Mouse (Mus musculus): ENCODE data around the gene Txnrd1.

Gene Txnrd1

DNA sequence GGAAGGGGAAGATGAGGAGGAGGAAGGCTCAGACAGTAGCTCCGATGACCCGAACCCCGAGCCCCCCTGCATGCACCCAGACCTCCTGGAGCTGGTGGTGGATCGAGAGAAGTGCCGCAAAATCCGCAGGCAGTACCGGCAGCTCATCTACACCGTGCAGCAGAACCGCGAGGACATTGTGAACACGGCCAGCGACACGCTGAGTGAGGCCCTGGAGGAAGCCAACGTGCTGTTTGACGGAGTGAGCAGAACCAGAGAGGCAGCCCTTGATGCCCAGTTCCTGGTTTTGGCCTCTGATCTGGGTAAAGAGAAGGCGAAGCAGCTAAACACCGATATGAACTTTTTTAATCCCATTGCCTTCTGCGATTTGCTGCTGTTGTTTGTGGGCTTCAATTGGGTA is 33.1 kb downstream of the Txnrd1 start:
- peak; percentile 22 to 23 for DNase-seq

DNA sequence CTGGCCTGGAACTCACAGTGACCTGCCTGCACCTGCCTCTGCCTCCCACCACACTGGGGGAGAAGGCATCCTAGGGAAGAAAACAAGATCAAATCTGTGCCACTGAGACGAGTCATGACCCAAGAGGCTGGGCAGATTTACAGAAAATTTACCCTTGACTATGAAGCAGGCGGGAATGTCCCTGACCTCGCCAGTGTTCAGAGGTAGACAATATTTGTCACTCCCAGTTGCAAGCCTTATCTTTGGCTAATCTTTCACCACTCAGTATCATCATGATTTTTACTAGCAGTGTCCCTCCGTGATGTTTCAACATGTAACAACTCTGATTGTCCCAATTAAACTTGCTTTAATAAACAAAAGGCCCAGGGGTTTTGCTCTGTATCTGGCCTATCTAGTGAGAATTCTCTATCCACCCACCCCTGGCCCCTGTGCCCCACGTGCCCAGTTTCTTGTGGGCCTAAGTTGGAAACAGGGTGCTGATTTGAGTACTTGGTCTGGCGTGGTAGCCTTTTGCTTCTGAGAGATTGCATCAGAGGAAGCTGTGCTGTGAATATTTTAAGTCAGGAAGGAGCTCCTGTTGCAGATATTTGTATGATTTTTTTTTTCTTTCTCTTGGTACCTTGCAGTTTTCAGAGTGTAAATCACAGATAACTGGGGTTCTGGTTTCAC is 34.8 kb downstream of the Txnrd1 start:
- no peak for DNase-seq

DNA sequence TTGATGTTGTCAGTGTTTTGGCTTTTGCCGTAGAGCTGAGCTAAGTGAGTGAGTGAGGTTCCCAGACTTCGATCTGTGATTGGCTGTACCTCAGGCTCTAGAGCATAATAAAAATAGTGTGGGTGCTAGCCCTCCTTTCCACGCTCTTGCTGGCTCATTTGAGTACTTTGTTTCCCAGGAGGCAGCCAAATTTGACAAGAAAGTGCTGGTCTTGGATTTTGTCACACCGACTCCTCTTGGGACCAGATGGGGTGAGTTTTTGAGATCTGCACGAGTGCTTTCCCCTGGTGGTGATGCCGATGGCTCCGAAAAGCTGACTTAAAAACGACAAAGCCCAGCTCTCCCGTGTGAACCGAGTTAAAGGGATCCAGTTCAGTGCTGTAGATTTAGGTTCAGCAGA is 41.7 kb downstream of the Txnrd1 start:
- DNase-seq = no peak

DNA sequence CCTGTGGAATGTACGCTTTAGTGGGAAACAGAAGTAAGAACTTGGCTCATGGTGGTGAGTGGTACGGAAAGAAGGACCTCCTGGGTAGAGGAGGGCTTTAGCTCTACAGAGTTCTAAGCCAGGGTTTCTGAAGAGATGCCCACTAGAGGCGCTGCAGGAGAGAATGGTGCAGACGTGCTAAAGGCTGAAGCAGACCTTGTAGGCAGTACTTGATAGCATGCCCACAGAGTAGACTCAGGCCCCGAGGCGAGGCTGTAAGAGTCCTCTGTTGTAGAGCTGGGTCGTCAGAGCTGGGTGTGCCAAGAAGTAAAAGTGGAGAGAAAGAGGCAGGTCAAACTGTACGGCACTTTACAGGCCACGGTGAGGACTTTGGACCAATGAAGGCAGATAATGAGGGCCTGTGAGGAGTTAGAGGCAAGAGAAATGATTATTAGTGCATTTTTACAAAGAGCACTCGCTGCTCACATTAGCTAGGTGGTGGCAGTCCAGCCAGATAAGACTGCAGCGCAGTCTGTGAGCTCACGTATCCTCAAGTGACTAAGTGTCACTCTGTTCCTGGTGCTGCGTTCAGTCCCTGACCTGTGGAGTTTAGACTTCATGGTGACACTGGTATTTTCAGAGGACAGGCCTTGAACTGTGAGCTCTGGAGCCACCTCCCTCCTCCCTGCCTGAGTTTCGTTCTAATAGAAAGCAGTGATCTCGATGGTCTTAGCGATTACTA is 42.5 kb downstream of the Txnrd1 start:
- peak; percentile 60 to 62 for DNase-seq

DNA sequence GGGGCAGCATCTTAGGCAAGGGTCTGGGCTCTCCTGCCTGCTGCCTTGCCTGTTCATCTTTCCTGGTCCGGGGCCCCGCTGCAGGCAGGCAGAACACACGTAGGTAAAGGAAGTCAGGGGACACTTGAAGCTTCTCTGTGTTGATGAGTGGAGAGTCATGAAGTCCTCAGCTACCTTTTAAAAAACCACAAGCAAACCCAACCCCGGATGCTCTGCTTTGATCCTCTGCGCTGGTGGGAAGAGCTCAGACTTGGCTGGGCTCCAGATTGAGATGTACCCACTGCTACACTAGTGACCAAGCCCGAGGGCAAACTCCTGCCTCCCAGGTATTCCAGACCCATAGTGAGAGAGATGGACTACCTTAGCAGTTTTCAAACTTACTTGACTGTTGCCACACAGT is 53.6 kb downstream of the Txnrd1 start:
- no peak for DNase-seq

DNA sequence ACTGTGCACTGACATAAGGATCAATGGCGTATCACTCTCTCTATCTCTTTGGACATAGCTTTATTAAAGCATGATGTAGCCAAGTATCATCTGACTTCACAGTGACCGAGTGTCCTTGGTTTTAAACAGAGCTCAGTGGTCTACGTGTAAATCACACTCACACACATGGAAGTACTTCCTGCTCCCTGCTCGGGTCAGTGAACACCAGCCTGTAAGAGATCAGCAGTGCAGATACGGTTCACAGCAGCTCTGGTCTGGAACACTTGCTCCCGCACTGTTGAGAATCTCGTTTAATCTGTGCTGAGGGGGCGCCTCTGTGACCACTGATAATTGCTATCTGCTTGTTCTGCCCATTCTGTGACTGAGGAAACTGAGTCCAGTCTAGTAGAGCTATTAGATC is 54.8 kb downstream of the Txnrd1 start:
- no peak for DNase-seq

DNA sequence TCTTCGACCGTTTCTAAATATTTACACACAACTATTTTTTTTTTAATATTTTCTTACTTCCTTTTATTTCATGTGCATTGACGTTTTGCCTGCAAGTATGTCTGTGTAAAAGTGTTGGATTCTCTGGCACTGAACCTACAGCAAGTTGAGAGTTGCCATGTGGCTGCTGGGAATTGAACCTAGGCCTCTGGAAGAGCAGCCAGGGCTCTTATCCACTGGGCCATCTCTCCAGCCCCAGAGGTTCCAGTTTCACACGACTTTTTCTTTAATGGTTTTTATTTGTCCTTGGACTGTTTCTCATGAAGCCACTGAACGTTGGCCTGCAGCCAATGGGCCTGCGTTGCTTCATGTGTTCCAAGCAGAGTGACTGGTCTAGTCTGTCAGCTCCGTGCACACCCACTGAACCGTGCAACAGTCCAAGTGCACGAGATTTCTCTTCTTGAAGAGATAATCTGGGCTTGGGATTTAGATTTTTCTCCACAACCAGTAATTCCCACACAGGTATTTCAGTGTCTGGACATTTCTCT is 55.8 kb downstream of the Txnrd1 start:
- DNase-seq = peak; percentile 66 to 69

DNA sequence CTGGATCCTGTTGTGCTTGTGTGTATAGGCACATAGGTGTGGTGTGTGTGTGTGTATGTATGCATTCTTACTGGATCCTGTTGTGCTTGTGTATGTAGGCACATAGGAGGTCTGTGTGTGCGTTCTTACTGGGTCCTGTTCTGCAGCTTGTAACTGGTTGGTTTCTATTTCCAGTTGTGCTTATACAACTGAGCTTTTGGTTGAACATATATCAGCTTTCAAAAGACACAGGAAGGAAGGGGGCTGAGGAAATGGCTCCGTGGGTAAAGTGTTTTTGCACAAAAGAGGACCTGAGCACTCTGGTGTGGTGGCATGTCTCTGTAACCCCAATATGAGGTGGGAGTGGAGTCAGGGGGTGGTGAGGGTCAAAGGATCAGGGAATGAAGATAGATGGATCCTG is 57.2 kb downstream of the Txnrd1 start:
- no peak for DNase-seq

DNA sequence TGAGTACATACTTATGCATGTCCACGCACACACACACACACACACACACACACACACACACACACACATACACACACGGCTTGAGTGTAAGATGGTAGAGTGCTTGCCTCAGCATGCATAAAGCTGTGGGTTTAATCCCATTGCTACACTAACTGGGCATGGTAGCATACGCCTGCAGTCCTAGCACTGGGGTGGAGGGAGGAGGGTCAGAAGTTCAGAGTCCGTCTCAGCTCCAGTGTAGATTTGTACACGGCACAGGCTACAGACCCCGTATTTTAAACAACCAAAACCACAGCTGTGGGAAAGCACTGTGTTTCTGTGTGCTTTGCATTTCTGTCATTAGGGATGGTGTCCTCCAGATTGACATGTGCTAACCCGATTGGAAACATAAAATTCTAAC is 57.7 kb downstream of the Txnrd1 start:
- no peak for DNase-seq

DNA sequence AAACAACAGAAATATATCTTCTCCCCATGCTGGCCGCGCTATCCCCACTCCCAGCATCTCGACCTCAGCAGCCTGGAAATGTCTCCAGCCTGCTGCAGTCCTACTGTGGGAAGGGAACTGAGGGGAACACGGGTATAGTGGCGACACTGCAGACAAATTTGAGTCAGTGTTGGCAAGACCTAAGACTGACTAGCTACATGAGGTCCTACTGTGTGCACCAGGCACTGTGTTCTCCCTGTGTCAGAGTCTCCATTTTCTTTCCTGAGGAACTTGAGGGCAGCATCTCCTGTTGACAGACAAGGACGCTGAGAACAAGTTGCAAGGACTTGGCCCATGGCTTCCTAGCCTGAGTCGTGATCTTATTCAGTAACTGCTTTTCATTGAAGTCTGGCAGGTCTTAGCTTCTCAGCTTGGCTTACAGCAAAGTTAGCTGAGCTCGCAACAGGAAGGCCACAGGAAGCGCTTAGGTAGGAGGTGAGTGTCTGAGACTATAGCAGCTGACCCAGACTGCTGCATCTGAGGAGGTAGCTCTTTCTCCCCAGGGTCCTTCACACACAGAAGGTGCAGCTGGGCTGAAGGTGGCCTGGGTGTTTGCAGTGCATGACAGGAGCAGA is 58.8 kb downstream of the Txnrd1 start:
- no peak for DNase-seq

DNA sequence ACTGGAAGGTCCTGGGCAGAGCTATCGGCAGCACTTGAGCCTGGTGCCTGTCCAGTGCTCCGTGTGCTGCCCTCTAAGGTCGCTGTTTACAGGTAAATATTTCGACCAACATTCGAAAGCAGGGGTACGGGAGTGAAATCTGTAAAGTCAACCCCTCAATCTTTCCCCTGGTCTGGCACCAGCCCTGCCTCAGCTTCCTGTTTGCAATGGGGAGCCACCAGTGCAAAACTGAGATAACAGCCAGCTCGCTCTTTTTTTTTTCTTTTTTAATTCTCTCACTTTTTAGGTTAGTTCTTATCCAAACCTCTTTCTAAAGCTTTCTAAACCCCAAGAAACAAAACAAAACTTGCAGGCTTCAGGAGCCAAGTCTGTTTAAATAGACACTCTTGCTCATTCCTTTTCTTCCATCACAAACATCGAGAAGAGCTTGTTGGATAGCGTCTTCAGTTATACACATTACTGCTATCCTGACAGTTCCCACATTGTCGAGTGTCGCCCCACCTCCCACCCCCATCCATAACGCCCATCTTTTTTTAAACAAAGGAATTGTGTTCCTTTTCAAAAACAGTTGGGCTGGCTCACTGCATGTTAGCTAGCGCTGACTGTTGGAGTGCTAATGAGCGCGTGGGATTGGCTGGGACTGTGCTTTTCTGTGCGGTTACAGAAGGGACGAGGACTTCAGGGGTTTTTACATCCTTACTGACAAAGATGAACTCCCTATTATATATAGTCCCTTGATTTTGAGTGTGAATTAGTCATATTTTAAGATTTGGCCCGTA is 60.3 kb downstream of the Txnrd1 start:
- DNase-seq = no peak

DNA sequence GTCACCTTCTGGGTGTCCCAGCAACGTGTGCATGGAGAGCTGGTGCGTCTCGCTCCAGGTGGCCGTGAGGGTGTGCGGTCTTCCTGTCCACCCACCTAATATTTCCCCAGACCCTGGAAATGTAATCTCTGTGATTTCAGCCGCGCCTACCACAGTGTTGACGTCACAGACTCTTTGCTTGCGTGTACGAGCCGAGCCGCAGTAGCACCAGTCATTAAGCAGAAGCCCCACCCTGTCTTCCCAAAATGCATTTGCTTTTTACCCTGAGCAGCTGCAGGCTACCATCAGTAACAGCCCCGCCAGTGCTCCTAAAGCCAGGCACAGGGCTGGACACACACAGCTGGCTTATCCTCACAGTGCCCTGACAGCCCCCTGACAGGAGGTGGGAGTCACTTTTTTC is 64.2 kb downstream of the Txnrd1 start:
- no peak for DNase-seq

DNA sequence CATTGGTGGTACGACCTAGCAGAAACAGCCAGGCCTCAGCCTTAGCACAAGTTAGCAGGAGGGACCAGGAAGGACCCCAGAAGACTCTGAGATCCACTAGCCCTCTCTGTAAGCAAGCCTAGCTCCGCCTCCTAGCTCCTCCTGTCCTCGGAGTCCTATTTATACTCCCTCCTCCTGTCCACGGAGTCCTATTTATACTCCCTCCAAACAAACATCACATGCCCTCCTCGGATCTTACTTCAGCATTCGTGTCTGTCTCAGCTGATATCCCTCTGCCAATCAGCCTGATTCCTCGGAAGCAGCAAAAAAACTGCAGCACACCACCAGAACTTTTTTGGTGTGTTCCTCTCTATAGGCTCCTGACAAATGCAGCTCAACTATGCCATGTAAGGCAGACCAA is 65.1 kb downstream of the Txnrd1 start:
- no peak for DNase-seq

DNA sequence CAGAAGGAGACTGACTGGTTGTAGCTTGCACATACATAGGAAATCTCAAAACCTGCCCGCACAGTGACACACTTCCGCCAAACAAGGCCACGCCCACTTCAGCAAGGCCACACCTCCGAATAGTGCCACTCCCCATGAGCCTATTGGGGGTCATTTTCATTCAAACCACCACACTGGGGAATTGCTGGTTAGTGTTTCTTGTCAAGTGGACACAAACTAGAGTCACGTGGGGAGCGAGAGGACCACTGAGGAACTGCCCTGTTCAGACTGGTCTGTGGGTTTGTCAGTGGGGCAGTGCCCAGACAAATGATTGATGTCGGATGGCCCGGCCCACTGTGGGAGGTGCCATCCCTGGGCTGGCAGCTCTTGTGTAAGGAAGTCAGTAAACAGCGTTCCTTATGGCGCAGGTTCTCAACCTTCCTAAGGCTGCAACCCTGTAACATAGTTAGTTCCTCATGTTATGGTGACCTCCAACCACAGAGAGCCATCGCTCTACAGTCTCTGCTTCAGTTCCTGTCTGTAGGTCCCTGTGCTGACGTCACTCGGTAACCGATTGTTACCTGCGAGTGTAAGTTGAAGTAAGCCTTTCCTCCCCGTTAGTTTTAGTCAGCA is 66.2 kb downstream of the Txnrd1 start:
- DNase-seq = no peak

DNA sequence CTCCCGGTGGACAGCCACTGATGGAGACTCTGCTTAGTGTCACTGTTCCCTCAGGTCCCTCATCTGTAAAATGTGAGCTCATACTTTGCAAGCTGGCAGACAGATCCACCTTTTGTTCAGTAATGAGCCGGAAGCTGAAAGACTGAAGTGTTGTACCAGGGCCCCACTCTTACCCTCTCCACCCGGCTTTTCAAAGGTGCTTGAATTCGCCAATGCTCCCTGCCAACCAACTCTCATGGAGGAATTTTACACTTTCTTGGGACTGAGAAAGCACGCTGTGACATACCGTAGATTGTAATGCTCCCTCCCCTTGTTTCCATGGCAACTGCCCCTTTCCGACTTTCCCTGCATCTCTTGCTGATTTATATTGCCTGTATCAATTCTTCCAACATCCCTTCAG is 66.8 kb downstream of the Txnrd1 start:
- DNase-seq = no peak

DNA sequence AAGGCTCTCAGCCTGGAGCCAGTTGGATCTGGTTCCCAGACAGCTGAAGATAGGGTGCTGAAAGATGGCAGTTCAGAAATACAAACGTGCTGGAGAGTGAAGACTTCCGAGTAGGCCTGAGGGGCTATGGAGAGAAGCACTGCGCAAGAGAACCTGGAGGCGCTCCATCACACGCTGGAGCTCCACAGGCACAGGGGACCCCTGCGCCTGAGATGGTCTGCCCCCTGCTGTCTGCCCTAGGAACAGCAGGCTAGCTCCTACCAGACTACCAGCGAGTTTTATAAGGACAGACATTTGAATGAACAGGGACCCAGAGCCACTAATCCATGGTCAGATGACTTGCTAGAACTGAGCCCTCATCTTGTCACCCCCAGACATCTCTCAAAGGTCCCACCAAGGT is 67.7 kb downstream of the Txnrd1 start:
- peak; percentile 92 for DNase-seq

DNA sequence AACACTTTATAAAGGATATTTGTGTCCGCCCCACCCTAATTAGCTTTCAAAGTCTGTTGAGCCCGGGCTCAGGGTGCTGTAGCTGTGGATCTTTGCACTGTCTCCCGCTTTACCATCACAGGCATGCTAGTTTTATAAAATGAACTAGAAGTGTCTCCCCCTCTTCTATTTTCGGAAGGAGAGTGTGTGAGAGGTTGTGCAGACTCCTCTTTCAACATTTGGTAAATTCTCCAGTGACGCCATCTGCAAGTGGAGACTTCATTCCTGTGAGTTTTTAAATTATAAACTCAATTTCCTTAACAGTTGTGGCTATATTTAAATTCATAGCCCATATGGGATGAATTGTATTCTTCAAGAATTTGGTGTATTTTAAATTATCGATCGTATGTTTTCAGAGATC is 74.8 kb downstream of the Txnrd1 start:
- no peak for DNase-seq

DNA sequence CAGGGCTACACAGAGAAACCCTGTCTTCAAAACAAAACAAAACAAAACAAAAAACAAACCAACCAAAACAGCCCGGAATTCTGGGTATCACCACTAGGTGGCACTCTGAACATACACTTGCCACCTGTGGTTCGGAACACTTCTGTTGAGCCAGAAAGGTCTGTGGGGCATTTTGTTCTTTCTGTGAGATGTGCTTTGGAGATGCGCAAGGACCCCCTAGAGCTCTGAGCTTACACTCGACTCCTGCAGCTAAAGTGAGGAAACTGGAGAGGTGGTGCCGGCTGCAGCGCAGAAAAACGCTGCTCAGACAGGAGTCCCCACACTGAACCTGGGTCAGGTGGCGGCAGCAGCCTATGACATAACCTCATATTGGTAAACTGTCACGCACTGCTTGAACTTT is 75.6 kb downstream of the Txnrd1 start:
- peak; percentile 78 to 85 for DNase-seq

DNA sequence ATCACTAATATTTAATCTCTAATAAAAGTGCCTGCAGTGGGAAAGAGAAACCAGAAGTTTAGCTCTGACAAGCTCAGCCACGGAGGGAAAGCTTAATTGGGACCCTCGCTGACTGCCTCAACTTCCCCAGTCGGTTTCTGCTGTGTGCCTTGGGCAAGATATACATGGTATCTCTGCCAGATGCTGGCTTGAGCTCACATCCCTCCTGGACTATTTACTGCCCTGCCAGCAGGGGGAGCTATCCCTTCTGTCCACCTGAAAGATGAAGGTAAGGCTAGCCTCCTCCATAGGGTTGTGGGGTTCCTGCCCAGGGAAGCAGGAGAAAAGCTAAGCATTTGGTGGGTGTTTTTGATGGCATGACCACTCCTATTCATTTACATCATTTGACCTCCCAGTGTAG is 76.4 kb downstream of the Txnrd1 start:
- DNase-seq = peak; percentile 33 to 40

DNA sequence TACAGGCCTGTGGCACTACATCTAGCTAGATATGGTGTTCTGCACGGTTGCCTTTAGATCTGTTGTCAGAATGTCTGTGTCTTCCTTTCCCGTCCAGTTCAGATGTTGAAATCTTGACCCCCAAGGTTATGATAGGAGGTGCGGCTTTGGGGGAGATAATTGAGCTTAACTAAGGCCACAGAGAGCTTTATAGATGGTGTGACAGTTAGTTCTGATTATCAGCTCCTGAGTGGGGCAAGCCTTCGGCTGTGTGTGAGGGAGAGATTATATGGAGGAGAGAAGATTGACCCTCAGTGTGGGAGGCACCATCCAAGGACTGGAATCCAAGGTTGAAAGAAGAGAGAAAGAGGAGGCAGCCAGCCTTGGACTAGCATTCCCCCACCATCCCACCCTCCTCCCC is 79.5 kb downstream of the Txnrd1 start:
- no peak for DNase-seq

DNA sequence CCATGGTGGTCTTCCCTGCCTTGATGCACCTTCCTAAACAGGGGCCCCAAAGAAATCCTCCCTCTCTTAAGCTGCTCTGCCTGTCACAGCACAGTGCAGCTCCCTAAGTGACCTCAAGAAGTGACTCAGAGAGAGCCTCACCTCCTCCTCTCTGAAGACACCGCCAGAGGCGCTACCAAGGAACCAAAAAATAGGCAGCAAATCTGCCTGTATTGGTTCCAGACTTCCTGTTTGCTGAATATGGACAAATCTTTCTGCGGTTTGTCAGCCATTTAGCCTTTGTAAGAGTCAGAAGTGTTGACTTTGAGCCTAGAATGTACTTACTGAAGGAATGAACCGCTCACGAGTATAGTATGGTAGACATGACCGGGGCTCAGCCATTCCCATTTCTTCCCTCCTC is 80.0 kb downstream of the Txnrd1 start:
- no peak for DNase-seq

DNA sequence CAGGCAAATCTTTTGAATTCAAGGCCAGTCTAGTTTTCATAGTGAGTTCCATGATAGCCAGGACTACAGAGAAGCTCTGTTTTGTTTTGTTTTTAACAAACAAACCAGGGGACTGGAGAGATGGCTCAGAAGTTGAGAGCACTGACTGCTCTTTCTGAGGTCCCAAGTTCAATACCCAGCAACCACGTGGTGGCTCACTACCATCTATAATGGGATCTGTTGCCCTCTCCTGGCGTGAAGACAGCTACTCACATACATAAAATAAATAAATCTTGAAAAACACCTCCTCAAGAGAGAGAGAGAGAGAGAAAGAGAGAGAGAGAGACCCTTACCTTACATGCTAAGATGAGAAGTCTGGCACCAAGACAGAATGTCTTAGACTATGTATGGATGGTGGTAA is 84.9 kb downstream of the Txnrd1 start:
- no peak for DNase-seq
